Mouse (Mus musculus) liver, embryonic 15.5 days (tissue): ENCODE data around the gene Acvr1. TPM values are rescaled to one million over a fixed set of nuclear protein-coding genes. Genes with fewer than 3 reads are reported as not detected.

ENCODE experiments used
- ATAC-seq: fragments of 200-750 bp; cut with Nextera tagmentation; 2 replicates; pipeline ENCODE4 v1.8.0; 2017; ENCODE audit warnings: moderate number of reproducible peaks, mild to moderate bottlenecking, moderate library complexity; ENCODE audit not compliant: insufficient read depth
- H3K27ac ChIP-seq: fragments of 300-500 bp; sonication (generic); replicated peaks from 2 replicates; pipeline ENCODE4 v1.5.1; 2015; ENCODE audit warnings: mild to moderate bottlenecking, inconsistent platforms
- H3K27me3 ChIP-seq: fragments of 300-500 bp; sonication (generic); 2 replicates; pipeline ENCODE4 v1.6.1; 2015; ENCODE audit warnings: mild to moderate bottlenecking, inconsistent platforms
- H3K36me3 ChIP-seq: fragments of 300-500 bp; sonication (generic); replicated peaks from 2 replicates; pipeline ENCODE4 v1.6.1; 2015; ENCODE audit warnings: moderate library complexity, mild to moderate bottlenecking, inconsistent platforms
- H3K4me1 ChIP-seq: fragments of 300-500 bp; sonication (generic); replicated peaks from 2 replicates; pipeline ENCODE4 v1.6.1; 2015; ENCODE audit warnings: inconsistent platforms
- H3K4me2 ChIP-seq: fragments of 300-500 bp; sonication (generic); 2 replicates; pipeline ENCODE4 v1.6.1; 2015; ENCODE audit warnings: moderate library complexity, mild to moderate bottlenecking, inconsistent platforms
- H3K4me3 ChIP-seq: fragments of 300-500 bp; sonication (generic); replicated peaks from 2 replicates; pipeline ENCODE4 v1.5.1; 2015; ENCODE audit warnings: mild to moderate bottlenecking, inconsistent platforms
- H3K9ac ChIP-seq: fragments of 300-500 bp; sonication (generic); 2 replicates; pipeline ENCODE4 v1.6.1; 2015; ENCODE audit warnings: moderate library complexity, mild to moderate bottlenecking, inconsistent platforms
- H3K9me3 ChIP-seq: fragments of 300-500 bp; sonication (generic); replicated peaks from 2 replicates; pipeline ENCODE4 v1.6.1; 2016; ENCODE audit warnings: inconsistent platforms
- WGBS: fragments of 180-500 bp; shearing (Covaris S2); methylation state at CpG from one replicate; pipeline ENCODE4 v1.1.7; 2015; ENCODE audit warnings: mixed read lengths; ENCODE audit not compliant: insufficient replicate concordance; 5-methylcytosine and 5-hydroxymethylcytosine counted together
- polyA plus RNA-seq: library from polyadenylated mRNA; unstranded; fragments of >200 nt; fragmentation: Nextera tagmentation; extraction: Ambion mirVana; gene quantifications from 2 replicates; pipeline ENCODE4 v1.2.1, GENCODE M21; 2015

Gene Acvr1
- polyA plus RNA-seq, 1 experiment from 2014 or later: 2.7 TPM

GRCm38 (mm10) chr2:58476956-58477715 is 89.8 kb downstream of the Acvr1 start:
- Histone ChIP-seq H3K9me3 (no peaks in the 10 kb centered on the region), H3K4me2 (no peak overlapping the region), H3K36me3 (0 out of 2 replicates have a peak, but pooled peaks cover 3% of the 10 kb centered on the region), H3K27ac (no peak overlapping the region), H3K4me3 (no peak overlapping the region), H3K27me3 (no peaks in the 10 kb centered on the region), H3K4me1 (no peaks in the 10 kb centered on the region), H3K9ac (no peak overlapping the region)
- no peak for ATAC-seq
- 48% methylated on average over 12 of the region's 12 CpGs for WGBS

- Histone ChIP-seq H3K27ac (no peak overlapping the region), H3K4me1 (no peaks in the 10 kb centered on the region), H3K4me2 (no peak overlapping the region), H3K27me3 (no peaks in the 10 kb centered on the region), H3K4me3 (no peak overlapping the region), H3K9me3 (no peaks in the 10 kb centered on the region), H3K9ac (no peak overlapping the region), H3K36me3 (0 out of 2 replicates have a peak, but pooled peaks cover 3% of the 10 kb centered on the region)
- 66% methylated on average over 8 of the region's 8 CpGs for WGBS
- ATAC-seq: no peak
Observed at GRCm38 (mm10) chr2:58475578-58475977, 91.4 kb downstream of the Acvr1 start.

- Histone ChIP-seq H3K27me3 (no peaks in the 10 kb centered on the region), H3K9me3 (no peaks in the 10 kb centered on the region), H3K4me2 (no peak overlapping the region), H3K4me1 (no peaks in the 10 kb centered on the region), H3K9ac (no peak overlapping the region), H3K4me3 (no peak overlapping the region), H3K36me3 (peaks cover 24% of the 10 kb centered on the region), H3K27ac (no peak overlapping the region)
- no peak for ATAC-seq
- WGBS: 78% methylated on average over 7 of the region's 7 CpGs
Observed at GRCm38 (mm10) chr2:58470290-58470689, 96.7 kb downstream of the Acvr1 start.

DNA sequence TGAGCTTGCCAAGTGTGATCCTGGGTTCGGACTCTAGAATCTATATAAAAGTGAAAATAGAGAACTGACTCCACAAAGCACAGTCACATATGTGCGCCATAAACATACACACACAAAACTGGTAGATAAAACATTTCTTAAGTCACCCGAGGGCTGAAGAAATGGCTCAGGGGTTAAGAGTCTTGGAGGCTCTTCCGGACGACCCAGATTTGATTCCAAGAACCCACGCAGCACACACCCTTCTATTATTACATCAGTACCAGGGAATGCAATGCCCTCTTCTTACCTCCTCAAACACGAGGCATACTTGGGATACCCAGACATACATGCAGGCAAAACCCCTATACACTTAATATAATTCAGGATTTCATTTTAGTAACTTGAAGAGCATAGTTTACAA is 97.1 kb downstream of the Acvr1 start, which contains the start of gene Gm17409:
Gene Gm17409 (plus strand): TSS at position 301 of the 400 bp plus-strand sequence.
- Histone ChIP-seq H3K27me3 (no peaks in the 10 kb centered on the region), H3K4me1 (no peaks in the 10 kb centered on the region), H3K27ac (no peak within 1 kb of the TSS), H3K4me2 (no peak within 1 kb of the TSS), H3K9ac (no peak within 1 kb of the TSS), H3K9me3 (no peaks in the 10 kb centered on the region), H3K36me3 (peaks cover 24% of the 10 kb centered on the region), H3K4me3 (no peak within 1 kb of the TSS)
- WGBS: 64% methylated on average over 7 of the region's 7 CpGs
- no peak for ATAC-seq

GRCm38 (mm10) chr2:58458820-58459371 is 108.1 kb downstream of the Acvr1 start:
- Histone ChIP-seq H3K9ac (no peak overlapping the region), H3K36me3 (peaks cover 29% of the 10 kb centered on the region), H3K4me2 (no peak overlapping the region), H3K9me3 (no peaks in the 10 kb centered on the region), H3K27ac (no peak overlapping the region), H3K4me3 (no peak overlapping the region), H3K27me3 (no peaks in the 10 kb centered on the region), H3K4me1 (no peaks in the 10 kb centered on the region)
- no peak for ATAC-seq
- WGBS: 75% methylated on average over 14 of the region's 14 CpGs

DNA sequence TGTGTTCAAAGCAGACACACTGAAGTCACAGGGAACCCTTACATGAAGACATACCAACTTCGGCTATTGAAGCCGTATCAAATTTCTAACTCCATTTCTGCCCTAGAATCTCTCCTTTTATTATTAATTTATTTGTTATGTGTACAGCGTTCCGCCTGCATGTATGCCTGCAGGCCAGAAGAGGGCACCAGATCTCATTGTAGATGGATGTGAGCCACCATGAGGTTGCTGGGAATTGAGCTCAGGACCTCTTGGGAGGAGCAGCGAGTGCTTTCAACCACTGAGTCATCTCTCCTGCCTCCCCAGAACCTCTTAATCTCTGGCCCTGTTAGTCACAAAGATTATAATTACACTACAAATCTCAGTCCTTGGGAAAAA is 109.5 kb downstream of the Acvr1 start:
- ATAC-seq: no peak
- Histone ChIP-seq H3K4me3 (no peak overlapping the region), H3K9me3 (no peaks in the 10 kb centered on the region), H3K4me2 (no peak overlapping the region), H3K4me1 (no peaks in the 10 kb centered on the region), H3K27me3 (no peaks in the 10 kb centered on the region), H3K27ac (no peak overlapping the region), H3K36me3 (peaks cover 29% of the 10 kb centered on the region), H3K9ac (no peak overlapping the region)
- WGBS: 77% methylated on average over 5 of the region's 5 CpGs

DNA sequence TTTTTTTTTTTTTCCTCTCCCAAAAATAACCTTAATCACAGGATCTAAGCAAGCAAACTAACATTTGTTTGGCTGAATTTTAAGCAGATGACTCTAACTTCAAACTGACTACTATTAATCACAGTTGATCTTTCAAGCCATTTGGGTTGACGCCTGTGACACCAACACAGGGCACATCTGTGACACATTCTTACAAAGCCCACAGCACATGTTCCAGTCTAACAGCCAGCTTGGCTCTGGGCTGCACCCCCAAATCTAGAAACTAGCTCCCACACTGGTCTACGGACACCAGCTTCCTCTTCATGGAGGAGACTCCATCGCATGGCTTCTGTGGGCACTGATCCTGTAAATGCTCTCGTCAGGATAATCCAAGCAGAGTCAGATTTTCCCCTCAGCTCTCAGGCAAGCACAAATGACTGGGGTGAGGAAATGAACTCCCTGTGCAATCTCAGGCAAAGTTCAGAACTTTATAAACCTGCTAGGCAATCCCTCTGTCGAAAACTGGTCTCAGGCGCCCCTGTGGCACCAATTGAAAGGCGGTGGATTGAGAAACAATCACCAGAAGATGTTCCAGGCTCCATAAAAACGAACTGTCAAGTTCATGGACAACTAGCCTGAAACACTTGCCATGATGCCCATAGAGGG is 110.0 kb downstream of the Acvr1 start:
- Histone ChIP-seq H3K4me1 (no peaks in the 10 kb centered on the region), H3K4me3 (no peak overlapping the region), H3K27ac (no peak overlapping the region), H3K9ac (no peak overlapping the region), H3K4me2 (no peak overlapping the region), H3K36me3 (peaks cover 29% of the 10 kb centered on the region), H3K9me3 (no peaks in the 10 kb centered on the region), H3K27me3 (no peaks in the 10 kb centered on the region)
- WGBS: 71% methylated on average over 8 of the region's 8 CpGs
- no peak for ATAC-seq

DNA sequence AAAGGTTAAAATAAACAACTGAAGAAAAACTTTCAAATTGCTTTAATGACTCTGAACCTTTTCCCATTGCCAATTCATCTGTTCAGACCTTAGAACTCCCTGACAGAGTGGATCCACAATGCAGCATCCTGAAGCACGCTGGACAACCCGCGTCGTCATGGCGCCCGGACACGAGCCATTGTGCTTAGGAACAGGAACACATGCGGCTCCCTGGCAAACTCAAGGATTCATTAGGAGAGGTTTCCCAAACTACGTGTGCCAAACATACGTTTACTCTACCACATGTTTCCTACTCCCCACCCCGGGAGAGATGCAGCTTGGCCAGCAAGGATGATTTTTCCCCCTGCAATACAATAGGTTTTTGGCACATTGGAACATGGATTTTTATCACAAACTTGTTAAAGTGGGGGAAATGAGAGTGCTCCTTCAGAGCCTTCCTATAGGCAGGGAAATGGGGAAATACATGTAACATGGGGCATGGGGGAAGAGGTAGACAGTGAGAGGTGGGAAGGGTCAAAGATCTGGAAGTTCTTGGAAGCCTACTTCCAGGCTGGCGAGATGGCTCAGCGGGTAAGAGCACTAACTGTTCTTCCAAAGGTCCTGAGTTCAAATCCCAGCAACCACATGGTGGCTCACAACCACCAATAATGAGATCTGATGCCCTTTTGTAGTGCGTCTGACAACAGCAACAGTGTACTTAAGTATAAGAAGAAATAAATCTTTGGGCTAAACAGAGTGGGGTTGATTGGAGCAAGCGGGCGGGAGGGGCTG is 112.7 kb downstream of the Acvr1 start:
- H3K27me3 ChIP-seq: no peaks in the 10 kb centered on the region
- no peak overlapping the region for H3K27ac ChIP-seq
- no peaks in the 10 kb centered on the region for H3K4me1 ChIP-seq
- no peak for ATAC-seq
- H3K9ac ChIP-seq: no peak overlapping the region
- H3K36me3 ChIP-seq: peaks cover 21% of the 10 kb centered on the region
- H3K9me3 ChIP-seq: no peaks in the 10 kb centered on the region
- H3K4me3 ChIP-seq: no peak overlapping the region
- no peak overlapping the region for H3K4me2 ChIP-seq
- WGBS: 80% methylated on average over 16 of the region's 16 CpGs

- H3K27ac ChIP-seq: no peak overlapping the region
- no peak overlapping the region for H3K4me2 ChIP-seq
- H3K4me3 ChIP-seq: no peak overlapping the region
- 0 out of 2 replicates have a peak, but pooled peaks cover 5% of the 10 kb centered on the region for H3K36me3 ChIP-seq
- H3K4me1 ChIP-seq: no peaks in the 10 kb centered on the region
- no peak overlapping the region for H3K9ac ChIP-seq
- no peak for ATAC-seq
- 81% methylated on average over 15 of the region's 15 CpGs for WGBS
- no peaks in the 10 kb centered on the region for H3K9me3 ChIP-seq
- no peaks in the 10 kb centered on the region for H3K27me3 ChIP-seq
Observed at GRCm38 (mm10) chr2:58447001-58447400, 120.0 kb downstream of the Acvr1 start.

DNA sequence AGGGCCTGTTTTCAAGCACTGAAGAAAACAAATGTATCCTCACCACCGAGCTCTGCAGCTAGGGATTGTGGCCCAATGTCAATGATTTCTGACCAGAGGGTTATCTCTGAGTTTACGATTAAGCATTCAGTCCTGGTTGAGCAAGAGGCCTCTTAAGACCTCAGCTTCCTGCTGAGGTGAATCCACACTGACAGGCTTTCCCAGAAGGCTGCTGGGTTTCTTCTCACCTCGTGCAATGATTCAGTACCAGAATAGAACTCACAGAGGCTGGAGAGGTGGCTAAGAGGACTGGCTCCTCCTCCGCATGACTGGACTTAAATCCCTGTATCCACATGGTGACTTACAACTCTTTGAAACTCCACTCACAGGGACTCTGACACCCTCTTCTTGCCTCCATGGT is 123.8 kb downstream of the Acvr1 start:
- H3K27ac ChIP-seq: no peak overlapping the region
- H3K4me1 ChIP-seq: no peaks in the 10 kb centered on the region
- no peak for ATAC-seq
- H3K4me3 ChIP-seq: no peak overlapping the region
- no peak overlapping the region for H3K9ac ChIP-seq
- H3K4me2 ChIP-seq: no peak overlapping the region
- H3K27me3 ChIP-seq: no peaks in the 10 kb centered on the region
- H3K36me3 ChIP-seq: 0 out of 2 replicates have a peak, but pooled peaks cover 5% of the 10 kb centered on the region
- H3K9me3 ChIP-seq: no peaks in the 10 kb centered on the region
- WGBS: 41% methylated on average over 4 of the region's 4 CpGs

- no peaks in the 10 kb centered on the region for H3K4me1 ChIP-seq
- 74% methylated on average over 3 of the region's 3 CpGs for WGBS
Observed at GRCm38 (mm10) chr2:58436911-58437310, 130.0 kb downstream of the Acvr1 start.

More at GRCm38 (mm10) chr2:58436911-58437310, 130.0 kb downstream of the Acvr1 start:
- Histone ChIP-seq H3K9me3 (no peaks in the 10 kb centered on the region), H3K4me3 (no peak overlapping the region), H3K4me2 (no peak overlapping the region), H3K36me3 (no peaks in the 10 kb centered on the region), H3K9ac (no peak overlapping the region), H3K27me3 (no peaks in the 10 kb centered on the region), H3K27ac (no peak overlapping the region)
- no peak for ATAC-seq
